Mouse (Mus musculus): ENCODE measurements around the gene Gm20388.
"Not testable (repeated sequence)": the region's sequence is repeated elsewhere in the genome, so short reads cannot be mapped to it uniquely, and the experiment has no call there.

Gm20388 gene

DNA sequence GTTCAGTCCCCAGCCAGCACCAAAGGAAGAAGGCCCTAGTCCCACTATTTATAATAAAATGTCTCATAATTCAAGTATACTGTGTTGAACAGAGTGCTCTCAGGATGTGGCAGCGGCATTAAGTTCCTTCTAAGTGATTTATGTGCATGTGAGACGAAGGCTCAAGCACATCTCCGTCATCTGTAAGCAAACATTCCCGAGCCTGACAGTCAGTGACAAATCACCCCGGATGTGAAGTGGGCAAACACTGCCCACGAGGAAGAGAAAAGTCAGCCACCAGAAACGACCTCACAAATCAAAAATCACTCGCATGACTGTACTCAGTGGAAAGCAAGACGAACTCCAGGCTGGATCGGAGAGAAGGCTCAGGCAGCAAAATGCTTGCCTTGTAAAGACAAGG lies 3883.3 kb downstream of the Gm20388 start:
- DNase-seq (ENCODE audit: low spot score): no peak

DNA sequence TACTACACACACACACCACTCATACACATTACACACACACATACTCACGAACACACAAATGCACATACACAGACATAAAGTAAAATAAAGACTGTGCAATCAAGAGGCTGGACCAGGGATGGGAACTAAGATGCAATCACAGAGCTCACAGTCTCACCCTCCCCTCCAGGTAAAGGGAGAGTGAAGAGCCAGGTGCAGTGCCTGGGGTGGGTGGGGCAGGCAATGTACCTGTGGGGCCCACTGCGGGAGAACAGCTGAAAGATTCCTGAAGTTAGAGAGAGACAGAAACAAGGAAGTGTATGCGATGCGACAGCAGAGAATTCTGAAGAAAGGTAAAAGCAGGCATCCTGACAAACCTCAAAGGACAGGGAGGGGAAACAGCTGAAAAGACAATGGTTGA lies 3884.1 kb downstream of the Gm20388 start:
- DNase-seq (ENCODE audit: low spot score): no peak

DNA sequence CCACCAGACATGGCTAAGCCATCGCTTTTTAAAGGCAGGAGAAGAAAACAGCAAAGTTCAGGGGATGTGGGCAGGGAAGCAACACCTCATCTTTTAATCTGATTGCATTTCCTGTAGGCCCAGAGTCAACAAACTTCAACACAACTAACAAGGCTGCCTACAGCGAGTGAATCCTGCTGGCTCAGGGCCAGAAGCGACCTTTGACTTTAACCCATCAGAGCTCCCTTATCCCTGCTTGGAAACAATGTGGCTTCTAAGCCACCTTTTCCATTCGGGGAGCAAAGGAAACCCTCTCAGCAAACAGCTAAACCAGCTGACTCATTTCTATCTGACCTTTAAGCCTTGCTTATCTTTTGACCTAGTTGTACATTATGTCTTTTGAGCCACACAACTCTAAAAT lies 3886.1 kb downstream of the Gm20388 start:
- DNase-seq (ENCODE audit: low spot score): no peak

DNA sequence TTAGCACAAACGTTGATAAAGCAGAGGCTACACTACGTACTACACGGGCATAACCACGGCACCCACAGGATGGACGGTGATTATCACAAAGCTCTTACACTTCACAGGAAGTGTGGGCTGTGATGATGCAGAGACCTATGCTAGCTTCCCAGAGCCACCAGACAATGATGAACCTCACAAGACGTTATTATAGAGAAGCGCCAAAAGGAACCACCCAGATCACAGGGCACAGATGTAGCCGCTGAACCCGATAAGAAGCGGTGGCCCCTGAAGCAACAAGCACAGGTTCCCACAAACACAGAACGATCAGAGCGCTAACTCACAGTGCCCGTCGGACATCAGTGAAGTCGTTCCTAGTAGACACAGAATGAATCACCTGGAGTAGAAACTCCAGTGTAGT lies 3887.3 kb downstream of the Gm20388 start:
- DNase-seq (ENCODE audit: low spot score): no peak

- no peak for DNase-seq (ENCODE audit: low spot score)
Observed at GRCm38 (mm10) chr8:123799434-123799833, 3888.8 kb downstream of the Gm20388 start.

DNA sequence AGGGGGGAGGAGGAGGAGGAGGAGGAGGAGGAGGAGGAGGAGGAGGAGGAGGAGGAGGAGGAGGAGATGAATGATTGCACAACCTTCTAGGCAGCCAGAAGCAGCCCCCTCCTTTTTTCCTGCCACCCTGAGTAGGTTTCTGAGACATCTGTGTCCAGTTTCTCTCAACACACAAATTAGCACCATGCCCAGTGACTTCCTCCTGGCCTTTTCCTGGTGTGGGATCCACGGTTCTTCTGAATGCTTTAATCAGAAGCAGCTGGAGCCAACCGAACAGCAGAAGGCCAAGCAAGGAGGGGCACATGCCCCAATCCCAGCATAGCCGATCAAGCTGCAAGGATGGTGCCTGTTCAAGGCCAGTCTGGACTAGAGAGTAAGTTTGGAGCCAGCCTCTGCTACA lies 3889.2 kb downstream of the Gm20388 start:
- DNase-seq (ENCODE audit: low spot score): peak; percentile 81

DNA sequence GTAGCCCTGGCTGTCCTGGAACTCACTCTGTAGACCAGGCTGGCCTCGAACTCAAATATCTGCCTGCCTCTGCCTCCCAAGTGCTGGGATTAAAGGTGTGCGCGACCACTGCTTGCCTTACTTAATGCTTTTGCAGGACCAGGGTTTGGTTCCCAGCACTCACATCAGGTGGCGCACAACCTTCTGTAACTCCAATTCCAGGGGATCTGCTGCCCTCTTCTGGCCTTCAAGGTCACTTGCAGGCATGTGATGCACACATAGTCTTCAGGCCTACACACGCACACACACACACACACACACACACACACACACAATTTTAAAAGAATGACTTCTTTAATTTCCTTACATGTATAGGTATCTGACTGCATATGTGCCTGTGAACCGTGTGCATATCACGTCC lies 3890.2 kb downstream of the Gm20388 start:
- DNase-seq (ENCODE audit: low spot score): no peak

- DNase-seq (ENCODE audit: low spot score): no peak
Observed at GRCm38 (mm10) chr8:123801538-123801937, 3890.9 kb downstream of the Gm20388 start.

DNA sequence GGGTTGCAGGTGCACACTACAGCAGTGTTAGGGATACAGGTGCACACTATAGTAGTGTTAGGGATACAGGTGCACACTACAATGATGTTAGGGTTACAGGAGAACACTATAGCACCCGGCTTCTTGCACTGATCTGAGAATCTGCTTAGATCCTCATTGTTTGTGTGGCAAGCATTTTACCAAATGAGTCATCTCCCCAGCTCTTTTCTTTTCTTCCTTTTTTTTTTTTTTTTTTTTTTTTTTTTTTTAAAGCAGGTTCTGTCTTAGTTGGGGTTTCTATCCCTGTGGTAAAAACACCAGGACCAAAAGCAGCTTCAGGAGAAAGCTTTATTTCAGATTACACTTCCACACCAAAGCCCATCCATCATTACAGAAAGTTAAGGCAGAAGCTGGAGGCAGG lies 3893.0 kb downstream of the Gm20388 start:
- no peak for DNase-seq (ENCODE audit: low spot score)

DNA sequence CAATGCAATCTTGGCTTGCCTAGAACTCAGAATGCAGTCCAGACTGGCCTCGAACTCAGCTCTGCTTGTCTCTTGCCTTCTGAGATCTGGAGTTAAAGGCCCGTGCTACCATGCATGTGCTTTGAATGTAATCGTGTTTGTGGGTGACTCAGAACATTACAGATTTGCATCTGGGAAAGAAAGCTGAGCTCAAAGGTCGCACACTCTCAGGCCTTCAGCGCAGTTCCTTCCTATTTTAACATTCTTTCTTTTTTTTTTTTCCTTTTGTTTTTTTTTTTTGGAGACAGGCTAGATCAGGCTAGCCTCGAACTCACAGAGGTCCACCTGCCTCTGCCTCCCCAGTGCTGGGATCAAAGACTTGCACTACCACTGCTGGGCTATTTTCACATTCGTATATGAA lies 3893.9 kb downstream of the Gm20388 start:
- no peak for DNase-seq (ENCODE audit: low spot score)

GRCm38 (mm10) chr8:123805209-123805717 lies 3894.6 kb downstream of the Gm20388 start:
- DNase-seq (ENCODE audit: low spot score): no peak

DNA sequence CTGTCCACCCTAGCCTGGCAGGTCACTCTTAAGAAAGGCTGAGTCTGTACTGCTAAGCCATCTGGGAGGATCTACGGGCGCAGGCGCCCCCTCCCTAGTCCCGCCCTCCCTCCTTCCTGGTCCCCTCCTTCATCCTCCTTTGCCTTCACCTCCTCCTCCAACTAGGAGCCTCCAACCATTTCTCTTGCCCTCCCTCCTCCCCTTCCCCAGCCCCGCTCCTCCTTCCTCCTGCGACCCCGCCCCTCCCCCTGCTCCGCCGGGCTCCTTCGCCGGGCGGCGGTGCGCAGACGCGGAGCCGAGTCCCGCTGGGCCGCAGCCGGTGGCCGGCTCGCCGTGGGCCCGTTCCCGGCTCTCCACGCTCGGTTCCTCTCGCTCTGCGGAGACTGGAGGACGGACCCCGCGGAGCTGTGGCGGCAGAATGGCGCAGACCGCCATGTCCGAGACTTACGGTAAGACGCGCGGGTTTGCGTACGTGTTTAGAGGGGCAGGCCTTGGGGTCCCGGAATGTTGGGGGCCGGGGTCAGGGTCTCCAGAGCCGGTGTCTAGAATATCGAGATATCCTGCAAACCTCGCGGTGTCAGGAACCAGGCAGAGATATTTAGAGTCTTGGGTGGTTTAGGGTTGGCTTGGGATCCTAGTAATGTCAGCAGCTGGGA lies 3895.2 kb downstream of the Gm20388 start, which contains the start of gene Rab4a:
Gene Rab4a (plus strand): TSS at position 268 of the 656 bp plus-strand sequence.
- peak; percentile 86 for DNase-seq (ENCODE audit: low spot score)

- peak; percentile 38 for DNase-seq (ENCODE audit: low spot score)
Observed at GRCm38 (mm10) chr8:123806374-123806935, 3895.8 kb downstream of the Gm20388 start.

- peak; percentile 60 for DNase-seq (ENCODE audit: low spot score)
Observed at GRCm38 (mm10) chr8:123807024-123807431, 3896.4 kb downstream of the Gm20388 start.

- DNase-seq (ENCODE audit: low spot score): no peak
Observed at GRCm38 (mm10) chr8:123807852-123808573, 3897.4 kb downstream of the Gm20388 start.

DNA sequence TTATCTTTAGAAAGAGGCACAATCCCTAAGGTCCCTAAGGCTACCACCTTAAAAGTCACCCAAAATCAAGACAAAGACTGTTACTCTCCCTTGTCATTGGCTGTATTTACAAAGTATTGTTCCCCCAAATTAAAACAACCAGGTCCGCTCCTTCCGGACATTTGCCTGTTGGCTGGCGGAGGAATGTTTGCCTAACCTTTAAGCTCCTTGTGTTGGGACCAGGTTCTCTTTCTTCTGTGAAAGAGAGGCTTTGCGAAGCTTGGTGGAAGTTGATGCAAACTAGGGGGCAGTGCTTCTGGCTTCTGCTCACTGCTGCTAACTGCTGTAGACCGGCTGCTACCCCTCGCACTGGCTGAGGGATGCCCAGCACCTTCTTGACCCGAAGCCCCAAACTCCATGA lies 3898.0 kb downstream of the Gm20388 start:
- DNase-seq (ENCODE audit: low spot score): no peak

DNA sequence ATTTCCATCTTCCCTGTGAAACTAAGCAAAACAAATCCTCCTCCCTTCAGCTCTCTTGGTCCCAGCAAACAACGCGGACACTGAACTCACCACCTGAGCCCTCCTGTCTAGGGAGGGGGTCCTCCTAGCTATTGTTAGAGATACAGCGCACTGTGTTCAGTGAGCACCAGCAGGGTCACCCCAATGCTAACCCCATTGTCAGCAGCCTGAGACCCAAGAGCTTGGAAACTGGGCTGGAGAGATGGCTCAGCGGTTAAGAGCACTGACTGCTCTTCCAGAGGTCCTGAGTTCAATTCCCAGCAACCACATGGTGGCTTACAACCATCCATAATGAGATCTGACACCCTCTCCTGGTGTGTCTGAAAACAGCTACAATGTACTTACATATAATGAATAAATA lies 3898.7 kb downstream of the Gm20388 start:
- not testable (repeated sequence) for DNase-seq (ENCODE audit: low spot score)

DNA sequence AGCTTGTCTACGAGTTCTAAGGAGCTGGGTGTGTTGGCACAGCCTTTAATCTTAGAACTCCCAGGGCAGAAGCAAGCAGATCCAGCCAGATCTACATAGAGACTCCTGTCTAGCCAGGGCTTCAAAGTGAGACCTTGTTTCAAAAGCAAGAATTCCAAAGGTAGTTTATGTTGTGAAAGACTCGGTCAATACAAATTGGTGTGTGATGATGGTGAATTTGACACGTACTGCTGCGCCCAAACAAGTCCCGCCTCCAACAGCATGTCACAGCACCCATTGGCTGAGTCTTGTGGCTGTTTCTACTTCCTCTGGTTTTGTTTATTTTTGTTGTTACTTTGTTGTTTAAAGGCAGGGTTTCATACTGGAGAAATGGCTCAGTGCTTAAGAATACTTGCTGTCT lies 3901.6 kb downstream of the Gm20388 start:
- no peak for DNase-seq (ENCODE audit: low spot score)

DNA sequence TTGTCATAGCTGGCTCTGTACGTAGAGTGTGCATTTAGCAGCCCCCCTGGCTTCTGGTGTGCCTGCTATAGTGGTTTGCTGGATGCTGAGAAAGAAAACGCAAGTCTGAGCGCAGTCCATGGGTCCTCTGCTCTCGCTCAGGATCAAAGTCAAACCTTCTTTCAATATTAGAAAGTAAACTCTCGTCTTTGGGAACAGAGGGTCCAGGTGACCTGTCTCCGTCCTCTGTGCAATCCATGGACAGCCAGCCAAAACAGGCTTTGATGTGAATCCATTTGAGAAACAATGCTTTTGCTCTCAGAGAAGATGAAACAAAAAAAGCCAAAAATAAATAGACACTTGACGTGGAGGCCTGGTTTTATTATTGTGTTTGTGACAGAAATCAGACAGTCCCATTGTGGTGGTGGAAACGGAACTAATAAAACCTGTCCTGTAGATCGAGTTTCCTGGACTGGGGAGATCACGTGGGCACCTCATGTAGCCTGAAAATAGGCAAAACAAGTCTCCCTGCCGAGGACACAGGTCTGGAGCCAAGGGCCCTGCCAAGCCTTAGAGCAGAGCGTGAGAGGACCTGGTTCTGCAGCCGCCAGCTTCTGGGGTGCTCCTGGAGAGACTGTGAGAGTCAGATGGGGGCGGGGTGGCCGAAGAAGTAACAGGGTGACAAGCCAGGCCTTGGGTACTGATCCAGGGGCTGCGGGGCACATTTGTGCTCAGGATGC lies 3902.7 kb downstream of the Gm20388 start:
- no peak for DNase-seq (ENCODE audit: low spot score)

- no peak for DNase-seq (ENCODE audit: low spot score)
Observed at GRCm38 (mm10) chr8:123813892-123814266, 3903.2 kb downstream of the Gm20388 start.

- DNase-seq (ENCODE audit: low spot score): no peak
Observed at GRCm38 (mm10) chr8:123815325-123815724, 3904.7 kb downstream of the Gm20388 start.

- no peak for DNase-seq (ENCODE audit: low spot score)
Observed at GRCm38 (mm10) chr8:123816939-123817338, 3906.3 kb downstream of the Gm20388 start.

DNA sequence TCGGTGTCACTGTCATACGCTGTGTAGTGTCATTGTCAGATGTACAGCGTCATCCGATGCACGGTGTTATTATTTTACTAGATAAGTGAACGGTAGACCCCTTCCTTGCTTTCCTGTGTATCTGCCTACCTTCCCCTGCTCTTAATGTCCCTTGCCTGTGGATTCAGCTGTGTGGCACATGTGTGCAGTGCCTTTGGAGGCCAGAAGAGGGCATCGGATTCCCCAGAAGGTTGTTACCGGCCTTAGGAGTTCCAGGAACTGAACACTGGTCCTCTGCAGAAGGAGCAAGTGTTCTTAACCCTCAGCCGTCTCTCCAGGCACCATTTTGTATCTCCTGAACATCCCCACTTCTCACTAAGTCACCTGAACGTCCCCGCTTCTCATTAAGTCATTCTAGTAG lies 3907.1 kb downstream of the Gm20388 start:
- no peak for DNase-seq (ENCODE audit: low spot score)
